Mouse (Mus musculus): Measurements from ENCODE around the gene Spag7. TPM values are rescaled to one million over a fixed set of nuclear protein-coding genes. Genes with fewer than 3 reads are reported as not detected.

The Spag7 gene
- polyA plus RNA-seq, 1 experiment = 47.9 TPM

- no peaks in the 10 kb centered on the region; the same call in none of the 2 replicates for H3K36me3 ChIP-seq (ENCODE audit: control insufficient read depth, insufficient read depth, low read length)
- H3K27ac ChIP-seq (ENCODE audit: control insufficient read depth, insufficient read depth, low read depth, low read length) = no peak overlapping the region
- no peak for TF ChIP-seq CTCF (IDR thresholded peaks at IDR 0.05; ENCODE audit: control insufficient read depth, insufficient read depth, insufficient replicate concordance, low read depth, low read length)
- TF ChIP-seq POLR2A (IDR thresholded peaks at IDR 0.05; ENCODE audit: control insufficient read depth, low read depth, low read length) = no peak
Observed at GRCm38 (mm10) chr11:70681170-70681569, 12.0 kb upstream of the Spag7 start.

GRCm38 (mm10) chr11:70679894-70680293 is 10.7 kb upstream of the Spag7 start:
- no peak overlapping the region for H3K27ac ChIP-seq (ENCODE audit: control insufficient read depth, insufficient read depth, low read depth, low read length)
- no peaks in the 10 kb centered on the region; the same call in 1 of the 2 replicates for H3K4me1 ChIP-seq (ENCODE audit: control insufficient read depth, insufficient read depth, low read length)
- no peaks in the 10 kb centered on the region; the same call in none of the 2 replicates for H3K36me3 ChIP-seq (ENCODE audit: control insufficient read depth, insufficient read depth, low read length)
- no peak overlapping the region for H3K4me3 ChIP-seq (ENCODE audit: control insufficient read depth, low read depth, low read length)
- TF ChIP-seq CTCF (IDR thresholded peaks at IDR 0.05; ENCODE audit: control insufficient read depth, insufficient read depth, insufficient replicate concordance, low read depth, low read length) (no peak), POLR2A (IDR thresholded peaks at IDR 0.05; ENCODE audit: control insufficient read depth, low read depth, low read length) (no peak)
- no peaks in the 10 kb centered on the region for H3K27me3 ChIP-seq (ENCODE audit: control insufficient read depth, insufficient read depth, low read length)

More at GRCm38 (mm10) chr11:70681170-70681569, 12.0 kb upstream of the Spag7 start:
- no peak overlapping the region for H3K4me3 ChIP-seq (ENCODE audit: control insufficient read depth, low read depth, low read length)
- H3K4me1 ChIP-seq (ENCODE audit: control insufficient read depth, insufficient read depth, low read length) = no peaks in the 10 kb centered on the region; the same call in 1 of the 2 replicates
- no peaks in the 10 kb centered on the region for H3K27me3 ChIP-seq (ENCODE audit: control insufficient read depth, insufficient read depth, low read length)

DNA sequence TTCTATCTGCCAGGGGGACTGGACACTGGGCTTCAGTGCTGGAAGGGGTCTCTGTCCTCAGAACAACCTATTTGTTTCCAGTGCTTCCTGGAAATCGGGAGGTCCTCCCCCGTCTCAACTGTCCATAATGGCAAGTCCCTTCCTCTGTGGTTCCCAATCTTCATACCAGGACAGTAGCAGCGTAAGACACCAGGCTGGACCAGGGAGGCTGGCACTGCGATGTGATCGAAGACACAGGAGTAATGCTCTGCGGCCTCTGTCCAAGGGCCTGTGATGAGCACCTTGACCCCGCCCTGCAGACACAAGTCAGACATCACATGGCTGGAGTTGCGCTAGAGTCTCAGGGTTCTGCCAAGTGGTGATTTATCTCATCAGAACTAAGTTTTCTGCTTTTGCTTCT is 10.1 kb upstream of the Spag7 start:
- Histone ChIP-seq H3K36me3 (ENCODE audit: control insufficient read depth, insufficient read depth, low read length) (no peaks in the 10 kb centered on the region; the same call in none of the 2 replicates), H3K27ac (ENCODE audit: control insufficient read depth, insufficient read depth, low read depth, low read length) (no peak overlapping the region), H3K4me3 (ENCODE audit: control insufficient read depth, low read depth, low read length) (no peak overlapping the region), H3K4me1 (ENCODE audit: control insufficient read depth, insufficient read depth, low read length) (peaks cover 3% of the 10 kb centered on the region), H3K27me3 (ENCODE audit: control insufficient read depth, insufficient read depth, low read length) (no peaks in the 10 kb centered on the region)
- TF ChIP-seq CTCF (IDR thresholded peaks at IDR 0.05; ENCODE audit: control insufficient read depth, insufficient read depth, insufficient replicate concordance, low read depth, low read length) (no peak), POLR2A (IDR thresholded peaks at IDR 0.05; ENCODE audit: control insufficient read depth, low read depth, low read length) (no peak)

GRCm38 (mm10) chr11:70678576-70678975 is 9.4 kb upstream of the Spag7 start:
- Histone ChIP-seq H3K4me3 (ENCODE audit: control insufficient read depth, low read depth, low read length) (no peak overlapping the region), H3K4me1 (ENCODE audit: control insufficient read depth, insufficient read depth, low read length) (peaks cover 5% of the 10 kb centered on the region), H3K27me3 (ENCODE audit: control insufficient read depth, insufficient read depth, low read length) (no peaks in the 10 kb centered on the region), H3K36me3 (ENCODE audit: control insufficient read depth, insufficient read depth, low read length) (no peaks in the 10 kb centered on the region; the same call in none of the 2 replicates), H3K27ac (ENCODE audit: control insufficient read depth, insufficient read depth, low read depth, low read length) (no peak overlapping the region)
- TF ChIP-seq CTCF (IDR thresholded peaks at IDR 0.05; ENCODE audit: control insufficient read depth, insufficient read depth, insufficient replicate concordance, low read depth, low read length) (no peak), POLR2A (IDR thresholded peaks at IDR 0.05; ENCODE audit: control insufficient read depth, low read depth, low read length) (no peak)

GRCm38 (mm10) chr11:70678092-70678491 is 8.9 kb upstream of the Spag7 start:
- Histone ChIP-seq H3K27me3 (ENCODE audit: control insufficient read depth, insufficient read depth, low read length) (no peaks in the 10 kb centered on the region), H3K4me1 (ENCODE audit: control insufficient read depth, insufficient read depth, low read length) (peaks cover 5% of the 10 kb centered on the region), H3K27ac (ENCODE audit: control insufficient read depth, insufficient read depth, low read depth, low read length) (no peak overlapping the region), H3K36me3 (ENCODE audit: control insufficient read depth, insufficient read depth, low read length) (no peaks in the 10 kb centered on the region; the same call in none of the 2 replicates), H3K4me3 (ENCODE audit: control insufficient read depth, low read depth, low read length) (no peak overlapping the region)
- TF ChIP-seq POLR2A (IDR thresholded peaks at IDR 0.05; ENCODE audit: control insufficient read depth, low read depth, low read length) (no peak), CTCF (IDR thresholded peaks at IDR 0.05; ENCODE audit: control insufficient read depth, insufficient read depth, insufficient replicate concordance, low read depth, low read length) (no peak)

- no peaks in the 10 kb centered on the region for H3K36me3 ChIP-seq (ENCODE audit: control insufficient read depth, insufficient read depth, low read length)
- H3K4me3 ChIP-seq (ENCODE audit: control insufficient read depth, low read depth, low read length) = no peak overlapping the region
- TF ChIP-seq CTCF (IDR thresholded peaks at IDR 0.05; ENCODE audit: control insufficient read depth, insufficient read depth, insufficient replicate concordance, low read depth, low read length) (no peak), POLR2A (IDR thresholded peaks at IDR 0.05; ENCODE audit: control insufficient read depth, low read depth, low read length) (no peak)
- peaks cover 17% of the 10 kb centered on the region for H3K4me1 ChIP-seq (ENCODE audit: control insufficient read depth, insufficient read depth, low read length)
- H3K27ac ChIP-seq (ENCODE audit: control insufficient read depth, insufficient read depth, low read depth, low read length) = no peak overlapping the region
- H3K27me3 ChIP-seq (ENCODE audit: control insufficient read depth, insufficient read depth, low read length) = no peaks in the 10 kb centered on the region
Observed at GRCm38 (mm10) chr11:70674501-70674900, 5.3 kb upstream of the Spag7 start.

- no peak overlapping the region for H3K4me3 ChIP-seq (ENCODE audit: control insufficient read depth, low read depth, low read length)
- H3K4me1 ChIP-seq (ENCODE audit: control insufficient read depth, insufficient read depth, low read length) = peaks cover 17% of the 10 kb centered on the region
- no peaks in the 10 kb centered on the region for H3K36me3 ChIP-seq (ENCODE audit: control insufficient read depth, insufficient read depth, low read length)
- no peak overlapping the region for H3K27ac ChIP-seq (ENCODE audit: control insufficient read depth, insufficient read depth, low read depth, low read length)
- TF ChIP-seq POLR2A (IDR thresholded peaks at IDR 0.05; ENCODE audit: control insufficient read depth, low read depth, low read length) (no peak), CTCF (IDR thresholded peaks at IDR 0.05; ENCODE audit: control insufficient read depth, insufficient read depth, insufficient replicate concordance, low read depth, low read length) (no peak)
- no peaks in the 10 kb centered on the region for H3K27me3 ChIP-seq (ENCODE audit: control insufficient read depth, insufficient read depth, low read length)
Observed at GRCm38 (mm10) chr11:70674014-70674413, 4.8 kb upstream of the Spag7 start.
